Mouse (Mus musculus) spleen, adult 2 months (tissue): Measurements from ENCODE around the gene Olfr684.

Experiments
- CTCF ChIP-seq: fragments of 200-500 bp; IDR thresholded peaks from 2 replicates; pipeline ENCODE4 v1.5.1; 2011; ENCODE audit warnings: mild to moderate bottlenecking, inconsistent platforms; ENCODE audit not compliant: insufficient read depth, insufficient read length, insufficient replicate concordance; ENCODE audit errors: extremely low read depth
- POLR2A ChIP-seq: fragments of 200-500 bp; IDR thresholded peaks from 2 replicates; pipeline ENCODE4 v1.6.1; 2011; ENCODE audit warnings: low read depth, low read length, inconsistent platforms

GRCm38 (mm10) chr7:105146912-105147311 lies 16.5 kb downstream of the Olfr684 start, which contains the start of gene Olfr683:
- no peak for TF ChIP-seq CTCF
- no peak for TF ChIP-seq POLR2A
